Mouse (Mus musculus) embryonic facial prominence, embryonic 12.5 days (tissue): Measurements from ENCODE around the gene Cc2d2a. TPM values are rescaled to one million over a fixed set of nuclear protein-coding genes. Genes with fewer than 3 reads are reported as not detected.

Source experiments
- ATAC-seq: fragments of 200-750 bp; cut with Nextera tagmentation; 2 replicates; pipeline ENCODE4 v1.8.0; 2017; ENCODE audit not compliant: insufficient number of reproducible peaks, insufficient read depth, low FRiP score, low TSS enrichment
- H3K27ac ChIP-seq: fragments of 300-500 bp; sonication (generic); 2 replicates; pipeline ENCODE4 v1.5.1; 2016; ENCODE audit warnings: mild to moderate bottlenecking
- H3K27me3 ChIP-seq: fragments of 300-500 bp; sonication (generic); 2 replicates; pipeline ENCODE4 v1.6.1; 2016; ENCODE audit warnings: mild to moderate bottlenecking, moderate library complexity
- H3K36me3 ChIP-seq: fragments of 300-500 bp; sonication (generic); 2 replicates; pipeline ENCODE4 v1.6.1; 2016; ENCODE audit warnings: mild to moderate bottlenecking
- H3K4me1 ChIP-seq: fragments of 300-500 bp; sonication (generic); 2 replicates; pipeline ENCODE4 v1.6.1; 2016
- H3K4me2 ChIP-seq: fragments of 300-500 bp; sonication (generic); replicated peaks from 2 replicates; pipeline ENCODE4 v1.6.1; 2016; ENCODE audit warnings: mild to moderate bottlenecking, moderate library complexity
- H3K4me3 ChIP-seq: fragments of 300-500 bp; sonication (generic); 2 replicates; pipeline ENCODE4 v1.5.1; 2016; ENCODE audit warnings: mild to moderate bottlenecking
- H3K9ac ChIP-seq: fragments of 300-500 bp; sonication (generic); 2 replicates; pipeline ENCODE4 v1.6.1; 2016; ENCODE audit warnings: mild to moderate bottlenecking, moderate library complexity
- H3K9me3 ChIP-seq: fragments of 300-500 bp; sonication (generic); 2 replicates; pipeline ENCODE4 v1.6.1; 2016; ENCODE audit warnings: mild to moderate bottlenecking, moderate library complexity
- WGBS: fragments of 180-500 bp; shearing (Covaris S2); methylation state at CpG from one replicate; pipeline ENCODE4 v1.1.7; 2016; 5-methylcytosine and 5-hydroxymethylcytosine counted together
- polyA plus RNA-seq: library from polyadenylated mRNA; unstranded; fragments of >200 nt; fragmentation: Nextera tagmentation; extraction: Ambion mirVana; gene quantifications from 2 replicates; pipeline ENCODE4 v1.2.1, GENCODE M21; 2016

Cc2d2a gene
- polyA plus RNA-seq, 1 experiment from 2014 or later: 13.2 TPM

- H3K4me1 ChIP-seq: 0 out of 2 replicates have a peak, but pooled peaks cover 9% of the 10 kb centered on the region
- peak overlapping the region; percentile 63 for H3K9ac ChIP-seq
- ATAC-seq: peak; percentile 91
- H3K27me3 ChIP-seq: no peaks in the 10 kb centered on the region
- peaks cover 5% of the 10 kb centered on the region; the same call in 1 of the 2 replicates for H3K36me3 ChIP-seq
- WGBS: under 1% methylated on average over 12 of the region's 12 CpGs
- peak overlapping the region; percentile 66 for H3K4me2 ChIP-seq
- peak overlapping the region; percentile 94 for H3K27ac ChIP-seq
- H3K4me3 ChIP-seq: peak overlapping the region; percentile 45
- H3K9me3 ChIP-seq: no peaks in the 10 kb centered on the region
Measured at GRCm38 (mm10) chr5:43672177-43672911, 10.2 kb downstream of the Cc2d2a start.

GRCm38 (mm10) chr5:43673083-43673482, 10.9 kb downstream of the Cc2d2a start:
- Histone ChIP-seq H3K27me3 (no peaks in the 10 kb centered on the region), H3K4me2 (peak overlapping the region; percentile 66), H3K27ac (peak overlapping the region; percentile 94), H3K4me1 (peaks cover 12% of the 10 kb centered on the region; the same call in 1 of the 2 replicates), H3K4me3 (peak overlapping the region; percentile 45), H3K9ac (peak overlapping the region; percentile 63), H3K36me3 (peaks cover 5% of the 10 kb centered on the region; the same call in 1 of the 2 replicates), H3K9me3 (no peaks in the 10 kb centered on the region)
- no peak for ATAC-seq
- 79% methylated on average over 2 of the region's 2 CpGs for WGBS

- Histone ChIP-seq H3K4me1 (no peaks in the 10 kb centered on the region), H3K36me3 (peaks cover 71% of the 10 kb centered on the region), H3K9me3 (no peaks in the 10 kb centered on the region), H3K27me3 (no peaks in the 10 kb centered on the region), H3K4me3 (no peak overlapping the region), H3K27ac (no peak overlapping the region), H3K9ac (no peak overlapping the region), H3K4me2 (no peak overlapping the region)
- 94% methylated on average over 5 of the region's 5 CpGs for WGBS
- ATAC-seq: no peak
Measured at GRCm38 (mm10) chr5:43685466-43685865, 23.3 kb downstream of the Cc2d2a start.

GRCm38 (mm10) chr5:43692489-43692888, 30.3 kb downstream of the Cc2d2a start:
- ATAC-seq: no peak
- H3K27me3 ChIP-seq: no peaks in the 10 kb centered on the region
- H3K4me1 ChIP-seq: no peaks in the 10 kb centered on the region
- no peaks in the 10 kb centered on the region for H3K9me3 ChIP-seq
- no peak overlapping the region for H3K4me3 ChIP-seq
- no peak overlapping the region for H3K27ac ChIP-seq
- peaks cover 58% of the 10 kb centered on the region for H3K36me3 ChIP-seq
- H3K4me2 ChIP-seq: no peak overlapping the region
- 75% methylated on average over 4 of the region's 4 CpGs for WGBS
- no peak overlapping the region for H3K9ac ChIP-seq

- no peak for ATAC-seq
- Histone ChIP-seq H3K4me1 (no peaks in the 10 kb centered on the region), H3K4me2 (no peak overlapping the region), H3K27me3 (no peaks in the 10 kb centered on the region), H3K4me3 (no peak overlapping the region), H3K9ac (no peak overlapping the region), H3K9me3 (no peaks in the 10 kb centered on the region), H3K27ac (no peak overlapping the region), H3K36me3 (peaks cover 53% of the 10 kb centered on the region)
- 83% methylated on average over 3 of the region's 3 CpGs for WGBS
Measured at GRCm38 (mm10) chr5:43697133-43697532, 35.0 kb downstream of the Cc2d2a start.

- Histone ChIP-seq H3K9me3 (no peaks in the 10 kb centered on the region), H3K4me1 (no peaks in the 10 kb centered on the region), H3K27me3 (no peaks in the 10 kb centered on the region), H3K4me3 (no peak overlapping the region), H3K27ac (no peak overlapping the region), H3K9ac (no peak overlapping the region), H3K36me3 (peaks cover 64% of the 10 kb centered on the region), H3K4me2 (no peak overlapping the region)
- no peak for ATAC-seq
Measured at GRCm38 (mm10) chr5:43699240-43699639, 37.1 kb downstream of the Cc2d2a start.

GRCm38 (mm10) chr5:43721538-43722451, 59.6 kb downstream of the Cc2d2a start:
- Histone ChIP-seq H3K9me3 (no peaks in the 10 kb centered on the region), H3K4me3 (no peak overlapping the region), H3K4me2 (no peak overlapping the region), H3K27ac (peak overlapping the region; percentile 57; the same call in 1 of the 2 replicates), H3K27me3 (no peaks in the 10 kb centered on the region), H3K4me1 (no peaks in the 10 kb centered on the region), H3K9ac (no peak overlapping the region), H3K36me3 (peaks cover 40% of the 10 kb centered on the region)
- ATAC-seq: 0 out of 2 replicates have a peak, but pooled peaks have one; percentile 38
- 55% methylated on average over 5 of the region's 5 CpGs for WGBS

GRCm38 (mm10) chr5:43722452-43722783, 60.3 kb downstream of the Cc2d2a start:
- H3K27me3 ChIP-seq: no peaks in the 10 kb centered on the region
- H3K4me2 ChIP-seq: no peak overlapping the region
- no peaks in the 10 kb centered on the region for H3K9me3 ChIP-seq
- no peak overlapping the region for H3K27ac ChIP-seq
- H3K9ac ChIP-seq: no peak overlapping the region
- ATAC-seq: no peak
- H3K36me3 ChIP-seq: peaks cover 37% of the 10 kb centered on the region
- no peaks in the 10 kb centered on the region for H3K4me1 ChIP-seq
- no peak overlapping the region for H3K4me3 ChIP-seq
- WGBS: 87% methylated on average over 6 of the region's 6 CpGs

GRCm38 (mm10) chr5:43723830-43724229, 61.7 kb downstream of the Cc2d2a start:
- H3K27ac ChIP-seq: no peak overlapping the region
- no peaks in the 10 kb centered on the region for H3K27me3 ChIP-seq
- no peak overlapping the region for H3K9ac ChIP-seq
- no peaks in the 10 kb centered on the region for H3K9me3 ChIP-seq
- no peak overlapping the region for H3K4me3 ChIP-seq
- ATAC-seq: no peak
- H3K36me3 ChIP-seq: peaks cover 28% of the 10 kb centered on the region
- 86% methylated on average over 7 of the region's 7 CpGs for WGBS
- no peak overlapping the region for H3K4me2 ChIP-seq
- H3K4me1 ChIP-seq: no peaks in the 10 kb centered on the region

- no peak overlapping the region for H3K9ac ChIP-seq
- no peaks in the 10 kb centered on the region for H3K27me3 ChIP-seq
- no peak overlapping the region for H3K4me2 ChIP-seq
- H3K4me3 ChIP-seq: no peak overlapping the region
- no peak overlapping the region for H3K27ac ChIP-seq
- no peaks in the 10 kb centered on the region for H3K4me1 ChIP-seq
- no peak for ATAC-seq
- 86% methylated on average over 11 of the region's 11 CpGs for WGBS
- H3K9me3 ChIP-seq: no peaks in the 10 kb centered on the region
- H3K36me3 ChIP-seq: peaks cover 24% of the 10 kb centered on the region
Measured at GRCm38 (mm10) chr5:43728375-43729165, 66.4 kb downstream of the Cc2d2a start.

- H3K9ac ChIP-seq: no peak overlapping the region
- H3K36me3 ChIP-seq: peaks cover 30% of the 10 kb centered on the region
- ATAC-seq: no peak
- 83% methylated on average over 8 of the region's 8 CpGs for WGBS
- no peaks in the 10 kb centered on the region for H3K4me1 ChIP-seq
- no peak overlapping the region for H3K4me3 ChIP-seq
- H3K9me3 ChIP-seq: no peaks in the 10 kb centered on the region
- no peaks in the 10 kb centered on the region for H3K27me3 ChIP-seq
- H3K4me2 ChIP-seq: no peak overlapping the region
- no peak overlapping the region for H3K27ac ChIP-seq
Measured at GRCm38 (mm10) chr5:43732381-43732780, 70.2 kb downstream of the Cc2d2a start.
